Comparison of ENCODE assay signal across 8 mouse cellular contexts in the genomic region with DNA sequence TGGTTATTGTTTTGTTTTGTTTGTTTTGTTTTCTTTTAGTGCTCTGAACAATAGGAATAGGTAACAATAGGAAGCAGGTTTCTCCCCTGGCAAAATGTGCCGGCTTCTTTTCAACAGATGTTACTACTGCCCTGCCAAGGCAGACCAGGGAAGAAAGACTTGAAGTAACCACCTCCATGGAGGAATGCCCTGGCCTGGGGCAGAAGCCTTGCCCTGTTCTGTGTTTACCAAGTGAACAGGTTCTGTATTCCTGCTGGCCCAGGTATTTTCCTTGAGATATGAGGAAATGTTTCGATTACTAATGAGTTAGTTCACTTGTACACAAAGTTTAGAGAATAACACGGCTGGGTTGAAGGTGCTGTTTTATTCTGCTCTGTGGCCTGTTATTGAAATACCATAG. TPM values are rescaled to one million over a fixed set of nuclear protein-coding genes. Genes with fewer than 3 reads are reported as not detected.
A peak's percentile ranks its signal among the peaks of the same experiment; 100 is the strongest.
DNase-seq lines count a peak whose midpoint lies in the region; ATAC-seq lines count a peak whose summit lies in the region.

No protein-coding gene starts in this region.

- H3K27ac ChIP-seq in heart, embryonic 12.5 days (ENCODE audit: poor library complexity, severe bottlenecking), result no peak overlapping the region
- no peak overlapping the region for H3K27ac ChIP-seq in forebrain, embryonic 14.5 days (ENCODE audit: low read depth, low read length)
- H3K27ac ChIP-seq in kidney, embryonic 16.5 days (ENCODE audit: low read length), result peak overlapping the region; percentile 66
- no peak overlapping the region for H3K27ac ChIP-seq in midbrain, embryonic 13.5 days

- no peak for ATAC-seq in heart, embryonic 12.5 days (ENCODE audit: insufficient number of reproducible peaks, low FRiP score)
- ATAC-seq in forebrain, embryonic 14.5 days, result no peak
- no peak for ATAC-seq in kidney, embryonic 16.5 days (ENCODE audit: low FRiP score, low TSS enrichment)
- ATAC-seq in midbrain, embryonic 13.5 days, result no peak

- no peak overlapping the region for H3K9ac ChIP-seq in heart, embryonic 12.5 days
- H3K9ac ChIP-seq in forebrain, embryonic 14.5 days (ENCODE audit: low read length), result no peak overlapping the region; the same call in 1 of the 2 replicates
- H3K9ac ChIP-seq in kidney, embryonic 16.5 days (replicated peaks; ENCODE audit: low read length), result peak overlapping the region; percentile 56
- peak overlapping the region; percentile 87; the same call in 1 of the 2 replicates for H3K9ac ChIP-seq in midbrain, embryonic 13.5 days (replicated peaks)

- 65% methylated on average over 3 of the region's 3 CpGs for whole genome bisulfite sequencing in heart, embryonic 12.5 days
- WGBS in forebrain, embryonic 14.5 days, result 62% methylated on average over 3 of the region's 3 CpGs
- 57% methylated on average over 3 of the region's 3 CpGs for WGBS in kidney, embryonic 16.5 days
- WGBS in midbrain, embryonic 13.5 days, result 69% methylated on average over 3 of the region's 3 CpGs

- no peak for DNase-seq in heart, adult 11 months
- no peak for DNase-seq in forebrain, embryonic 14.5 days (ENCODE audit: low spot score)
- no peak for DNase-seq in layer of hippocampus, adult 18-20 months (ENCODE audit: low spot score in 2 of 2)
- DNase-seq in adrenal gland, postnatal 36 days, result no peak
- no peak for DNase-seq in thymus, postnatal 0 days (ENCODE audit: low spot score)

- no peaks in the 10 kb centered on the region for H3K9me3 ChIP-seq in heart, embryonic 12.5 days (replicated peaks)
- H3K9me3 ChIP-seq in forebrain, embryonic 14.5 days (replicated peaks; ENCODE audit: control insufficient read depth, low read length), result no peaks in the 10 kb centered on the region
- H3K9me3 ChIP-seq in kidney, embryonic 16.5 days (ENCODE audit: low read length), result peaks cover 2% of the 10 kb centered on the region; the same call in 1 of the 2 replicates
- H3K9me3 ChIP-seq in midbrain, embryonic 13.5 days, result no peaks in the 10 kb centered on the region

- H3K4me1 ChIP-seq in heart, embryonic 12.5 days (replicated peaks), result peaks cover 7% of the 10 kb centered on the region
- peaks cover 11% of the 10 kb centered on the region for H3K4me1 ChIP-seq in forebrain, embryonic 14.5 days (ENCODE audit: control insufficient read depth, insufficient read depth, low read length)
- peaks cover 16% of the 10 kb centered on the region for H3K4me1 ChIP-seq in kidney, embryonic 16.5 days (ENCODE audit: insufficient read depth, low read length)
- peaks cover 25% of the 10 kb centered on the region for H3K4me1 ChIP-seq in midbrain, embryonic 13.5 days (replicated peaks)

- peak overlapping the region; percentile 12; the same call in 1 of the 2 replicates for H3K4me3 ChIP-seq in heart, embryonic 12.5 days
- H3K4me3 ChIP-seq in forebrain, embryonic 14.5 days (ENCODE audit: low read depth, low read length), result peak overlapping the region; percentile 69
- H3K4me3 ChIP-seq in kidney, embryonic 16.5 days (ENCODE audit: low read length), result peak overlapping the region; percentile 84
- H3K4me3 ChIP-seq in midbrain, embryonic 13.5 days (replicated peaks), result peak overlapping the region; percentile 64

- H3K27me3 ChIP-seq in heart, embryonic 12.5 days (replicated peaks), result no peaks in the 10 kb centered on the region
- no peaks in the 10 kb centered on the region for H3K27me3 ChIP-seq in forebrain, embryonic 14.5 days (replicated peaks; ENCODE audit: control insufficient read depth, insufficient read depth, low read length)
- H3K27me3 ChIP-seq in kidney, embryonic 16.5 days (ENCODE audit: insufficient read depth, low read length), result no peaks in the 10 kb centered on the region
- no peaks in the 10 kb centered on the region for H3K27me3 ChIP-seq in midbrain, embryonic 13.5 days

- peak overlapping the region; percentile 99 for H3K4me2 ChIP-seq in heart, embryonic 12.5 days
- peak overlapping the region; percentile 90 for H3K4me2 ChIP-seq in forebrain, embryonic 14.5 days (ENCODE audit: low read length)
- peak overlapping the region; percentile 86 for H3K4me2 ChIP-seq in kidney, embryonic 16.5 days (replicated peaks; ENCODE audit: low read depth, low read length)
- H3K4me2 ChIP-seq in midbrain, embryonic 13.5 days (replicated peaks), result peak overlapping the region; percentile 90

- peaks cover 4% of the 10 kb centered on the region; the same call in 1 of the 2 replicates for H3K36me3 ChIP-seq in heart, embryonic 12.5 days
- H3K36me3 ChIP-seq in forebrain, embryonic 14.5 days (ENCODE audit: control insufficient read depth, insufficient read depth, low read length), result peaks cover 3% of the 10 kb centered on the region; the same call in 1 of the 2 replicates
- no peaks in the 10 kb centered on the region for H3K36me3 ChIP-seq in kidney, embryonic 16.5 days (ENCODE audit: insufficient read depth, low read length)
- no peaks in the 10 kb centered on the region for H3K36me3 ChIP-seq in midbrain, embryonic 13.5 days

RNA-seq across cellular contexts. Expression of a gene that starts 1.4 kb away (rescaled TPM):
- 8.1 and 10.5 TPM in 2 replicates for polyA plus RNA-seq in heart, embryonic 12.5 days (2016; fragmentation: Nextera tagmentation; extraction: Ambion mirVana)
- polyA plus RNA-seq in forebrain, embryonic 14.5 days (2014; fragmentation: Nextera tagmentation; extraction: Ambion mirVana), result 34.4 and 40.3 TPM in 2 replicates
- polyA plus RNA-seq in kidney, embryonic 16.5 days (2015; fragmentation: Nextera tagmentation; extraction: Ambion mirVana), result 28.4 and 31.5 TPM in 2 replicates
- polyA plus RNA-seq in midbrain, embryonic 13.5 days (2015; fragmentation: Nextera tagmentation; extraction: Ambion mirVana), result 37.7 and 41.2 TPM in 2 replicates
- total RNA-seq in layer of hippocampus, adult 18-20 months (2021), result 10 to 100 TPM; 11.3 to 12.1 TPM
- total RNA-seq in adrenal gland, postnatal 36 days (2021), result 1 to 10 TPM; 2.5 to 3.5 TPM
- polyA plus RNA-seq in thymus, postnatal 0 days (2015; fragmentation: Nextera tagmentation; extraction: Ambion mirVana), result 4.1 and 5.1 TPM in 2 replicates

RNA-seq across cellular contexts. Expression of a gene that starts 1.5 kb away (rescaled TPM):
- 107 and 116 TPM in 2 replicates for polyA plus RNA-seq in heart, embryonic 12.5 days (2016; fragmentation: Nextera tagmentation; extraction: Ambion mirVana)
- polyA plus RNA-seq in forebrain, embryonic 14.5 days (2014; fragmentation: Nextera tagmentation; extraction: Ambion mirVana), result 151 and 178 TPM in 2 replicates
- polyA plus RNA-seq in kidney, embryonic 16.5 days (2015; fragmentation: Nextera tagmentation; extraction: Ambion mirVana), result 158 and 174 TPM in 2 replicates
- 137 and 163 TPM in 2 replicates for polyA plus RNA-seq in midbrain, embryonic 13.5 days (2015; fragmentation: Nextera tagmentation; extraction: Ambion mirVana)
- total RNA-seq in layer of hippocampus, adult 18-20 months (2021), result 10 to 100 TPM; 56.7 to 58.3 TPM
- total RNA-seq in adrenal gland, postnatal 36 days (2021), result 10 to 100 TPM; 51.9 to 62.8 TPM
- 116 and 119 TPM in 2 replicates for polyA plus RNA-seq in thymus, postnatal 0 days (2015; fragmentation: Nextera tagmentation; extraction: Ambion mirVana)

RNA-seq across cellular contexts. Expression of a gene that starts 28.7 kb away (rescaled TPM):
- 0.14 TPM in 1 of 2 replicates, not detected in the other for polyA plus RNA-seq in heart, embryonic 12.5 days (2016; fragmentation: Nextera tagmentation; extraction: Ambion mirVana)
- polyA plus RNA-seq in forebrain, embryonic 14.5 days (2014; fragmentation: Nextera tagmentation; extraction: Ambion mirVana), result 0.16 TPM in 1 of 2 replicates, not detected in the other
- 0.31 and 0.36 TPM in 2 replicates for polyA plus RNA-seq in kidney, embryonic 16.5 days (2015; fragmentation: Nextera tagmentation; extraction: Ambion mirVana)
- 0.27 TPM in 1 of 2 replicates, not detected in the other for polyA plus RNA-seq in midbrain, embryonic 13.5 days (2015; fragmentation: Nextera tagmentation; extraction: Ambion mirVana)
- 1 to 10 TPM; 4.3 to 5.2 TPM for total RNA-seq in layer of hippocampus, adult 18-20 months (2021)
- total RNA-seq in adrenal gland, postnatal 36 days (2021), result 1 to 10 TPM in 1 of 2 experiments, under 1 TPM in 1; 0.16 to 1.3 TPM
- 0.17 TPM in 1 of 2 replicates, not detected in the other for polyA plus RNA-seq in thymus, postnatal 0 days (2015; fragmentation: Nextera tagmentation; extraction: Ambion mirVana)

Comparison
In these comparisons a context has a peak if more than half of its experiments do, and no peak if none do; other contexts are left out.
1. H3K4me3 ChIP-seq: peak in every context shown above with its lines; median percentile 84 in kidney, embryonic 16.5 days; 69 in forebrain, embryonic 14.5 days; 64 in midbrain, embryonic 13.5 days; 12 in heart, embryonic 12.5 days.
2. H3K9ac ChIP-seq: peak in kidney, embryonic 16.5 days (single experiment) and midbrain, embryonic 13.5 days (single experiment); none in heart, embryonic 12.5 days (single experiment) and forebrain, embryonic 14.5 days (single experiment).
3. Peak in every context shown above with its lines, with median percentiles within 50 percentile points of each other: H3K4me2 ChIP-seq.